Mouse (Mus musculus) ES-Bruce4 (cell line): ENCODE data around the gene Rrp12. TPM values are rescaled to one million over a fixed set of nuclear protein-coding genes. Genes with fewer than 3 reads are reported as not detected.

Experiments used
- H3K27ac ChIP-seq: 2 replicates; pipeline ENCODE4 v1.5.1; 2012; ENCODE audit warnings: low read length, inconsistent platforms; ENCODE audit not compliant: insufficient read depth
- H3K27me3 ChIP-seq: 2 replicates; pipeline ENCODE4 v1.6.1; 2012; ENCODE audit warnings: mild to moderate bottlenecking, low read length, inconsistent platforms; ENCODE audit not compliant: control insufficient read depth, poor library complexity, insufficient read depth, severe bottlenecking
- H3K36me3 ChIP-seq: 2 replicates; pipeline ENCODE4 v1.6.1; 2012; ENCODE audit warnings: inconsistent platforms, mild to moderate bottlenecking, low read length, moderate library complexity; ENCODE audit not compliant: control insufficient read depth, poor library complexity, insufficient read depth, severe bottlenecking
- H3K4me1 ChIP-seq: one replicate; pipeline ENCODE4 v1.8.1; 2011; ENCODE audit warnings: low read length; ENCODE audit not compliant: control insufficient read depth, insufficient read depth
- H3K4me3 ChIP-seq: 2 replicates; pipeline ENCODE4 v1.5.1; 2011; ENCODE audit warnings: low read depth, mild to moderate bottlenecking, low read length
- H3K9ac ChIP-seq: 2 replicates; pipeline ENCODE4 v1.6.1; 2012; ENCODE audit warnings: low read depth, mild to moderate bottlenecking, inconsistent platforms; ENCODE audit not compliant: poor library complexity, severe bottlenecking
- H3K9me3 ChIP-seq: replicated peaks from 2 replicates; pipeline ENCODE4 v1.6.1; 2012; ENCODE audit warnings: mild to moderate bottlenecking, low read length, inconsistent platforms; ENCODE audit not compliant: control insufficient read depth, poor library complexity, insufficient read depth, severe bottlenecking
- CTCF ChIP-seq: IDR thresholded peaks from one replicate; pipeline ENCODE4 v1.8.1; 2011; ENCODE audit warnings: low read depth, low read length
- EP300 ChIP-seq: IDR thresholded peaks from 2 replicates; pipeline ENCODE4 v1.6.1; 2011; ENCODE audit warnings: low read depth, low read length; ENCODE audit not compliant: insufficient read depth
- POLR2A ChIP-seq: IDR thresholded peaks from one replicate; pipeline ENCODE4 v1.8.1; 2011; ENCODE audit warnings: low read length; ENCODE audit not compliant: insufficient read depth
- polyA plus RNA-seq: library from polyadenylated mRNA; stranded (reverse); fragments of >200 nt; gene quantifications from 2 replicates; pipeline ENCODE4 v1.2.4, GENCODE M21; 2011; ENCODE audit warnings: low read depth; ENCODE audit not compliant: missing spikeins, insufficient read depth, insufficient read length

Rrp12 gene
- polyA plus RNA-seq, 1 experiment = 24.5 TPM

DNA sequence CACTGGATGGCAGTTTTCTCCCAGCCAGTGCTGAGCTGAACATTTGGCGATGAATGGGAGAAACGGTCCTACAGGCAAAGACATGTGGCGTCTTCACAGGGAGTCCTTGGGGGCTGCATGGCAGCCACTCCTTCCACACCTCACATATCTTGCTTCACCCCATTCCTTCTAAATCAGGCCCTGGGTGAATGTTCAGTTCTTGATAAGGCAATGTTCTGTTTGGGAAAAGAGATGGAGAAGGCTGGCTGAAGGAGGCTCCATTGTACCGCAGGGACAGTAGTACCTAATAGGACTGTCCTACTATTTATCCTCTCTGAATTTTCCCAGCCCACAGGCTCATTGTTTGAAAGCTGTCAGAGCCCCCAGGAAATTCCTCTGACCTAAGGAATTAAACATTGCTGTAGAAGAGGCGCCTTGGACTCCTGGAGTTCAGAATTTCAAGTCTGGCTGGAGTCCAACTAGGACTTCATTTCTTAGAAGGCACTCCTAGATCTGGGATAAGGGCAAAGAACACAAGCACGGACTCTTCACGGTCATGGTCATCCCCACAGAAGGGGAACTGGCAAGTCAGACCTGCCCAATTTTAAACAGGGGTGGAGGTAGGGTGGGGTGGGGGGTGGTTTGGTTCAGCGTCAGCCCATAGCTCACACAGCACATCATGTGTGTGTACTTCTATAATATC is 11.2 kb upstream of the Rrp12 start:
- Histone ChIP-seq H3K27me3 (no peaks in the 10 kb centered on the region), H3K4me3 (no peak overlapping the region), H3K9me3 (no peaks in the 10 kb centered on the region), H3K36me3 (no peaks in the 10 kb centered on the region), H3K9ac (no peak overlapping the region), H3K27ac (no peak overlapping the region), H3K4me1 (no peaks in the 10 kb centered on the region)
- TF ChIP-seq EP300 (no peak), CTCF (no peak), POLR2A (no peak)

GRCm38 (mm10) chr19:41906311-41907078 is 10.5 kb upstream of the Rrp12 start:
- TF ChIP-seq POLR2A = no peak
- no peak for TF ChIP-seq CTCF
- TF ChIP-seq EP300 = no peak
- H3K36me3 ChIP-seq = no peaks in the 10 kb centered on the region
- no peaks in the 10 kb centered on the region for H3K27me3 ChIP-seq
- no peak overlapping the region for H3K27ac ChIP-seq
- no peaks in the 10 kb centered on the region for H3K9me3 ChIP-seq
- no peaks in the 10 kb centered on the region for H3K4me1 ChIP-seq
- H3K9ac ChIP-seq = no peak overlapping the region
- H3K4me3 ChIP-seq = no peak overlapping the region

DNA sequence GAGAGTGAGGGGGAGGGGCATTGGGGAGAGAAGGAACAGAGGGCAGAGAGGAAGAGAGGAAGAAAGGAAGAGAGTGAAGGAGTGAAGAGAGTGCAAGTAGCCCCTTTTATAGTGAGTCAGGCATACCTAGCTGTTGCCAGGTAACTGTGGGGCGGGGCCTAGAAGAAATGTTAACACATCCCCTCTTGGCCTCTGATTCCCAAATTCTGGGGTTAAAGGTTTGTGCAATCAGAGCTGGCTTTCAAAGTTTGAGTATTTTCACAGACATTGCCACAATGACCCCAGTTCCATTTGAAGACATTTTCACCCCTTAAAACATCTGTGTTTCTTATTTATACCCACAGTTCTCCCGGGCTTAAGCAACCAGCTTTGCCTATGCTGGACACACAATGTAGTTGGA is 9.3 kb upstream of the Rrp12 start:
- no peaks in the 10 kb centered on the region for H3K4me1 ChIP-seq
- H3K4me3 ChIP-seq = no peak overlapping the region
- no peaks in the 10 kb centered on the region for H3K36me3 ChIP-seq
- H3K9me3 ChIP-seq = no peaks in the 10 kb centered on the region
- no peak overlapping the region for H3K9ac ChIP-seq
- H3K27me3 ChIP-seq = no peaks in the 10 kb centered on the region
- no peak overlapping the region for H3K27ac ChIP-seq
- TF ChIP-seq CTCF (no peak), EP300 (no peak), POLR2A (no peak)

DNA sequence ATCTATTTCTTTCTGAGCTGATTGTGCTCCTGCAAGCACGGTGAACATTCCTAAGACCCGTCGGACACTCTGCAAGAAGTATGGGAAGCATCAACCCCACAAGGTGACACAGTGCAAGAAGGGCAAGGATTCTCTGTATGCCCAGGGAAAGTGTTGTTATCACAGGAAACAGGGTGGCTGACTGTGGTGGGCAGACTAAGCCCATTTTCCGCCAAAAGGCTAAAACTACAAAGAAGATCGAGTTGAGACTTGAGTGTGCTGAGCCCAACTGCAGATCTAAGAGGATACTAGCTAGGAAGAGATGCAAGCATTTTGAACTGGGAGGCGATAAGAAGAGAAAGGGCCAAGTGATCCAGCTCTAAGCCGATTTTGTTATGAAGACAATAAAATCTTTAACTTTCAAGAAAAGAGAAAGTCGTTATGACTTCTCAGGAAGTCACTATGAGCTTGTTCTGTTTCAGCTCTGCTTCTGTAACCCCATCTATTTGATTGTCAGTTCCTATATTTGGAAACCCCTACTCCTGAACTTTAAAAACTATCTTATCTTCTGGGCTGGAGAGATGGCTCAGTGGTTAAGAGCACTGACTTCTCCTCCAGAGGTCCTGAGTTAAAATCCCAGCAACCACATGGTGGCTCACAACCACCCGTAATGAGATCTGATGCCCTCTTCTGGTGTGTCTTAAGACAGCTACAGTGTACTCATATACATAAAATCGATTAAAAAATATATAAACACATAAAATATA is 7.0 kb upstream of the Rrp12 start:
- H3K27me3 ChIP-seq = no peaks in the 10 kb centered on the region
- no peaks in the 10 kb centered on the region for H3K4me1 ChIP-seq
- no peak overlapping the region for H3K9ac ChIP-seq
- no peak overlapping the region for H3K4me3 ChIP-seq
- no peaks in the 10 kb centered on the region for H3K9me3 ChIP-seq
- H3K27ac ChIP-seq = no peak overlapping the region
- no peaks in the 10 kb centered on the region for H3K36me3 ChIP-seq
- TF ChIP-seq EP300 = no peak
- no peak for TF ChIP-seq POLR2A
- TF ChIP-seq CTCF = no peak

- Histone ChIP-seq H3K9me3 (no peaks in the 10 kb centered on the region), H3K9ac (no peak overlapping the region), H3K27ac (no peak overlapping the region), H3K27me3 (no peaks in the 10 kb centered on the region), H3K4me3 (no peak overlapping the region), H3K36me3 (no peaks in the 10 kb centered on the region), H3K4me1 (no peaks in the 10 kb centered on the region)
- no peak for TF ChIP-seq EP300
- TF ChIP-seq POLR2A = no peak
- no peak for TF ChIP-seq CTCF
These were observed 5.7 kb upstream of the Rrp12 start for GRCm38 (mm10) chr19:41901696-41902095.
